Mouse (Mus musculus) cerebellum, postnatal 4 days (tissue): ENCODE measurements at regions not wholly inside any gene's neighbourhood (a gene's known extent, or its start where the extent isn't known, plus 50 kb on each side); places are given as distances from the start of the nearest gene placed in this dataset.
A peak's percentile ranks its signal among the peaks of the same experiment; 100 is the strongest.

Experiments
- DNase-seq, 2 experiments: peaks; one replicate each; pipeline ENCODE4 v3.0.0; 2022; ENCODE audit warnings: low spot score in 2 of 2, mixed read lengths in 1 of 2

GRCm38 (mm10) chr2:75142675-75143074 lies 317.1 kb downstream of the Mtx2 start:
- DNase-seq: no peak

DNA sequence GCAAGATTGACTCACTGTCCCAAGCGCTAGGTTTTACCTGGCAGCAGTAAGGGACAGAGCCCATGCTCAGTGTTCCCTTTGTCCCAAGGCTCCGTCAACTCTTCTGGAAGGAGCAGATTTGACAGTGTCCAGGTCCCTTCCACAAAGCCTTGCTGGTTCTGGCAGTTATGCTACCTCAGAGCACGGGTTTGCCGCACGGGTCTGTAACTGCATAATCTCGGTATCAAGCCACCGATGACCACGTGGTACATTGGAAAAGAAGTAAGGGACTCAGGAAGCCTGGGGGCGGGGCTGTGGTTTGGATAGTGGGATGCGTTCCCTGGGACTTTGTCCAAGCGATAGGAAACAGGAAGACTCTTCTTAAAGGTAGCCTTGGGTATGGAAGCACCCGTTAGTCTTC lies 319.3 kb downstream of the Mtx2 start:
- no peak for DNase-seq

GRCm38 (mm10) chr2:75146256-75146655 lies 320.7 kb downstream of the Mtx2 start:
- DNase-seq: no peak

DNA sequence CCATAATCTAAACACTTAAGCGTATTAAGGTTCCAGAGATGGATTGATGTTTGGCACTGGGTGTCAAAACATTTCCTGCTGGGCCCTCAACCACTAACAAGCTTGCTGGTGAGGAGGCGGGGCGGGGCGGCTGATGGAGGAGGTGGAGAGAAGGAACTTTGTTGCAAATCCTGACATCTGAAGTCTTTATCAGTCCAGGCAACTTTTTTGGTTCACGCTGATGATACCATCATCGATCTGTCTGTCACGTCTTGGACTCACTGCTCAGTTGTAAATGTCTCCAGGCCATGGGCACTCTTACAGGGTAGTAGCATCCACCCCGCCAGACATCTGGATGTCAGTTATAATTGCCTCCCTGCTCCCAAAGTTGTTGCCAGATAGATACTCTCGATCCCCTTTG lies 321.8 kb downstream of the Mtx2 start:
- no peak for DNase-seq

- no peak for DNase-seq
These were observed 322.4 kb downstream of the Mtx2 start for GRCm38 (mm10) chr2:75147967-75148366.

- DNase-seq: no peak
These were observed 323.4 kb downstream of the Mtx2 start for GRCm38 (mm10) chr2:75149036-75149435.

DNA sequence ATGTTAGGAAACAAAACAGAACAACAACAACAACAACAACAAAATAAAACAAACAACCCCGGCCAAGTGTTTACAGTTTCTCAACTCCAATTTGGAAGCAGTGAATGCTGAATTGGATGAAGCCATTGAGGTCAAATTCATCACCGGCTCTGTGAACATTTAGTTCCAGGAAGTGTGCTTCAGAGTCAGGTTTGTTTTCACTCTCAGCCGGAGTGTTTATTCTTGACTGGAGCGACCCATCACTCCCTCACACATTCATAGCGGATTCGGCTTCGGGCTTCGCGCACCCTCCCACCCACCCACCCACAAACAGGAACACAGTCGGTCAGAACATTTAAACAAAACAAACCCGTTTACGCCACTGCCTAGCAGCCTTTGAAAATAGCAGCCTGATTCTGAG lies 324.0 kb downstream of the Mtx2 start:
- DNase-seq: no peak

DNA sequence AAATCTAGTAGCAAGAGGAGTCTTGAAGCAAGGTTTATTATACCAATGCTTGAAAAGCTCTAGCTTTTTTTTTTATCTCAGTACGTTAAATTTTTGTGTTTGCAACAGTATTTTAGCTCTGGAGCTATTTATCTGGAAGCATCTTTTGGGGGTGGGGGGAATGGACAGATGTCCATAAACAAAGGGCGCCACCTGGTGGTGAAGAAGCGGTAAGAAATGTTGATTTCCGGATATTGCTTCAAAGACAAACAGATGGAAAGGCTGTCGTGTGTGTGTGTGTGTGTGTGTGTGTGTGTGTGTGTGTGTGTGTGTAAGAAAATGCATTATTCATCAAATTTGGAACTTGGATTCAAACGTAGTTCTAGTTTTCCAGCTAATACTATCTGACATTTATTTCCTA lies 325.4 kb downstream of the Mtx2 start:
- peak in 1 of 2 experiments; percentile 68 for DNase-seq

DNA sequence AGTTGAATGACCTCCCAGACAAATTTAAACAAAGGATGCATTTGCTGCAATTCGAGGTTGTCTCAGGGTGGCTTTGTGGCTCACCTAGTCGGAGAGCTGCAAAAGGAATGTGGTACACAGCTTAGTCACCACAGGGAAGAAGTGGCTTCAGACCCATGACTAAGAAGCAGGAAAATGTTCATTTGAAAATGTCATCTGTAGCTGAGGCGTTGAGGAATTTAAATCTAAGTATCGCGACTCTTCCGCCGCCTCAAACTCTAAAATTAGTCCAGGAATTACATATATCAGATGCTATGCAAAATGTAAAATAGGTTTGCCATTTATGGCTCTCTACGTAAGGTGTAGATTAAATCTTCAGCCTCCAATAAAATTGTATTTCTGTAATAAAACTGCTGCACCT lies 325.9 kb downstream of the Mtx2 start:
- no peak for DNase-seq

DNA sequence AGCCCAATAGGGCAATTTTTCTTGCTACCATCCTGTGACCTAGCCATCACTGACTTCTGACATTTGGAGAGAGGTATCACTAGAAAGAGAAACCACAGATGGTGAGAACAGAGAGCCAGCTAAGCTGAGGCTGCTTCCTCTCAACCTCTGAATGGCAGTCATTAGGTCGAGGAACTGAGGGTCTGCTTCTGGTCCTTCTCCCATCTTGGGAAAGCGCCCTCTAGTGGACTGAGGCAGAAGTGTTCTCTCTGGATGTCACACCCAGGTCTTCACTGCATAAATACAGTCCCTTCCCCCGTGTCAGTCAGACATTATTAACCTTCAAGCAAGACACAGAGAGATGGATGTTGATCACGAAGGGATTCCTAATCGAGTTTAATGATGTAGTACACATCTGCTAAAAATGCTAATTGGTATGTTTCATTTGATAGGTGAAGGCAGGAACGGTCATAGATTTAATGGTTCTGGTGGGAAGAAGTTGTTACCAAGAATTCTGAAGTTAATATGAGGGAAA lies 326.9 kb downstream of the Mtx2 start:
- peak in 1 of 2 experiments; percentile 47 for DNase-seq

DNA sequence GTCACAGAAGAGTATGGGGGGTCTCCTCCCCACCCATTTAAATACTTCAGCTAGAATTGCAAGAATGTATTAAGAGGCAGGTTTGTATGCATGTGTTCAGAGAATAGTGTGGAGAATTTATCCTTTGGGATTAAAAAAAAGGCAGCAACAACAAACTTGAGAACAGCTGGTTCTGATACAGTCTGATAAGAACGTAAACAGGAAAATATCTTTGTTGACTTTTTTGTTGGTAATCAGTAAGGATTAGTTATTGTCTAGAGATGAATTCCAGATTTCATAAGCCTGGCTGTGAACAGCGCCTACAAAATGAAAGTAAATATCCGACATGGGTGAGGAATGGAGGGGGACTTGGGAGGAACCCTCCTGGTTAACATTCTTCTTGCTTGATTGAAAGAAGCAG lies 328.8 kb downstream of the Mtx2 start:
- DNase-seq: no peak

GRCm38 (mm10) chr2:75158581-75158980 lies 333.0 kb downstream of the Mtx2 start:
- DNase-seq: no peak

GRCm38 (mm10) chr2:75161075-75161474 lies 335.5 kb downstream of the Mtx2 start:
- no peak for DNase-seq

DNA sequence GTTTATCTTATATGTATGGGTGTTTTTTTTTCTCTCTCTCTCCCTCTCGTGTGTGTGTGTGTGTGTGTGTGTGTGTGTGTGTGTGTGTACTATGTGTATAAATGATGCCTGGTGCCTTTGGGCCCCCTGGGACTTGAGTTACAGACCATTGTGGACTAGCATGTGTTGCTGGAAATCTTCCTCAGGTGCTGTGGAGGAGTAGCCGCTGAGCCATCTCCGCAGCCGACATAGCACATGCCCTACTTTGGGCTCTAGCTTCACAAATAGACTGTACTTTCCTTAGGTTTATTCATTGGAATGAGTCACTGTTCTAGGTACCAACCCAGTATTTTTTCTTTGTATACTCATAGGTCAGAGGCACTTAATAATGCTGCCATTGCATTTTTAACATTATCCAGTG lies 339.4 kb downstream of the Mtx2 start:
- DNase-seq: no peak

DNA sequence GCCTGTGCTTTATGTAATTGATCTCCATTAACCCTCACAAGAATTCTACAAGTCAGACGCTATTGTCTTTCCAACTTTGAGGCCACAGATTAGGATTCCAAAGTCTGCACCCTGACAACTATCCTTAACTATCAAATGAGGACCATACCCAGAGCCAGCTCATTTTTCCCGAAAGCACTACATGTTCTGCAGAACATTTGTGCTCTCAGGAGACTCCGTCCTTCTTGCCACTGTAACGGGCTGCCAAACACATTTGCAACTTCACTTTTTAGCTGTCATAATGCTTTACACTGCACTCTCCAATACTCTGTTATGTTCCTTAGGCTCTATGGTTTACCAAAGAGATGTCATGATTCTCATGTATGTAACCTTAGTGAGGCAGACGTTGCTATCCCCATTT lies 350.7 kb downstream of the Mtx2 start:
- no peak for DNase-seq

GRCm38 (mm10) chr2:75183293-75183692 lies 357.7 kb downstream of the Mtx2 start:
- DNase-seq: no peak

DNA sequence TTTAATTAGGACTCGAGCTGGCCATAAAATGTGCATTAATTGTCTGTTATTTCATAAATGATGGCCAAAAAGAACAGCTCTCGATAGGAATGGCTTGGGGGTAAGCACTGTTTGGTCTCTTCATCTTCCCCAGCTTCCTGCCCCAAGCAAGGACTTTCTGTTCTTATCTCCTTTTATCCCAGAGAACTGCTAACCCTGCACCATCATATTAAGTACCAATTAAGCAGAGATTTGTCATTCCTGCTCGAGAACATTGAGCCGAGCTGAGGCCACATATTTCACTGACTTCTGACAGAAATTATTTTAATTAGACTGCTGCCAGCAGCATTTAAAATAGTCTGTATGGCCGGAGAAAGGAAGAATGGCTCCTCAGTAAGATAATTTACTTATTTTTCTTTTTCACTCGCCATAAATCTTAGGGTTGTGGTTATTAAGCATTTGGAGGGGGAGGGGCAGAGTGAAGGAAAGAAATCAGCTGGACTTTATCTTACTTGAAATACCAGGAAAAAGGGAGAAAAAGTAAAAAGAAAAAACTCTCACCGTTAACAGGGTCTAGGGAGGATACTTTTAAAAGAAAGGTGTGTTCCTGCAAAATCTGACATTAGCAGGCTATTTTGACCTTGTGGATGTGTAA lies 377.1 kb downstream of the Mtx2 start:
- DNase-seq: no peak

- no peak for DNase-seq
These were observed 383.5 kb downstream of the Mtx2 start for GRCm38 (mm10) chr2:75208821-75209758.

DNA sequence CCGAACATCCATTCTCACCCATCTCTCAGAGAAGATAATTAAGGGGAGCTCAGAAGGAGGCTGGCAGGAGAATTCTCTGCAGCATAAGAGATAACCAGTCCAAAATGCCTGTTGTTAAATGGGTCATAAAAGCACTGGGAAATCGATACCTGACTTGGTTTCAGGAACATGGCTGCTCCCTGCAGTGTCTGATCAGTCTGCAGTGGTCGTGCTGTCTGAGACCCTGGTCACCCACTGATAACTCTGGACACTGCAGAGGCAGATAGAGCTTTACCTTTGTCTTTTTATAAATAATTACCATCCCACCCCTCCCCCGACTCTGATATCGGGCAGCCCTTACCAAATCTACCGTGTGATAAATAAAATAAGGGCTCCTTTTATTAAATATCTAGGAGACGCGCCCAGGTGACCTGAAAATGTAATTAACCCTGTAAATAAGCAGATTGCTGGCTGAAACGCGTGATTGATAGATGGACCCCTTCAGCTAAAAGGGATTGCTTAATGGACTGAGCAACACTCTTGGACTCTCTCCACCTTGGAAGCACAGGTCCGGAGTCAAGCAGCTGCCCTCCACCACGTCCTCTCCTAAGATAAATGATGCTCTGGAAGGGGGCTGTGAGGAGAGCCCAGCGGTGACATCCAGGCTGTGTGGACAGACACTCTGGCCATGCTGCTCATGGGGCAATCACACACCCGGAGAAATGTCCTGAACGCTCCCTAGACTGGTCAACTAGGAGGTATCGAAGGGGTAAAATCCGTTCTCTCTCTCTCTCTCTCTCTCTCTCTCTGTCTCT lies 384.4 kb downstream of the Mtx2 start:
- no peak for DNase-seq

- no peak for DNase-seq
These were observed 391.3 kb downstream of the Mtx2 start for GRCm38 (mm10) chr2:75216931-75217330.

- no peak for DNase-seq
These were observed 395.3 kb downstream of the Mtx2 start for GRCm38 (mm10) chr2:75220775-75221359.

GRCm38 (mm10) chr2:75224443-75224842 lies 398.8 kb downstream of the Mtx2 start:
- DNase-seq: peak in 1 of 2 experiments; percentile 30
